Mouse (Mus musculus): ENCODE measurements around the gene Zfp683. TPM values are rescaled to one million over a fixed set of nuclear protein-coding genes. Genes with fewer than 3 reads are reported as not detected.

The Zfp683 gene
- polyA plus RNA-seq, 2 experiments: 0.03 TPM; not detected in 1

DNA sequence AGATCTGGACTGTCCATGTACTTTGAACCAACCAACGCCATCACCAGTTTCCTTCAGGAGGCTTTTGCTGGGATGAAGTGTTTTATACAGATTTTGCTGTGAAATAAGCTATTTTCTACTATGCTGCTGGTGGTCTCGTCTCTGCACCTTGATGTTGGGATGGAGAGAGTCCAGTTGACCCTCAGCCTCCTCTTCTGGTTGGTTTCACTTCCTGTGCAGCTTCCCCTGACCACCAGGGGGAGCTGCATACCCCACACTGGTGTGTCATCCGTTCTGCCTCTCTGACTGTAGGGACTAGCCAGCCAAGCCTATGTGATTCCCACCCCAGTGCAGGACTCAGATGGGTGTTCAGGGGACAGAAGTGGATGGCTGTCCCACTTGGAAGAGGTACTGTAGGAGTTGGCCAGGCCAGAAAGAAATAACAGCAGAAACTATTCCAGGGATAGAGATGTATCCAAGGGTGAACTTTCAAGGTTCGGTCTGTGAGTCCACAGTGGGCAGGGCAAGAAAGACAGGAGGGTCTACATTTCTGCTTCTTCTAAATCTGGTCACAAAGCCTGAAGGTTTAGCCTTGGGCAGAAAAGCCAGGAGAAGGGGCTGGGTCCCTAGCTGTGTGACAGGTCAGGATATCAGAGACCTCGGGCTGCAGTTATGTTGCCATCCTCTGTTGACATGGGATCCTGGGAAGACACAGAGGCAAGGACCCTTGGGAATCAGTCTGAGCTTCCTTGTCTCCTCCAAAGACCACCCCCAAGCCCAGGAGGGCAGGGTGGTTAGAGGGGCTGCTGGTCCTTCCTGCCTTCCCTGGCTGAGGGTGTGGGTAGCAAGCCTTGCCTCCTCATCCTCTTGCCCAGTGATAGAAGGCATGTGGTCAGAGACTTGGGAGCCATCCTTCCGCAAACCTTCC, 39.0 kb downstream of the Zfp683 start:
- Histone ChIP-seq H3K27me3 (ENCODE audit: control insufficient read depth, insufficient read depth, low read length) (no peaks in the 10 kb centered on the region), H3K9me3 (ENCODE audit: control insufficient read depth, low read length) (no peaks in the 10 kb centered on the region), H3K4me2 (ENCODE audit: low read depth) (no peak overlapping the region), H3K36me3 (replicated peaks; ENCODE audit: control insufficient read depth, insufficient read depth, low read depth) (no peaks in the 10 kb centered on the region), H3K4me3 (ENCODE audit: insufficient read depth in 1 of 2, low read depth in 2 of 2, low read length in 2 of 2) (no peak overlapping the region), H3K4me1 (replicated peaks; ENCODE audit: control insufficient read depth in 2 of 2, insufficient read depth in 2 of 2, low read length in 1 of 2) (no peaks in the 10 kb centered on the region), H3K9ac (replicated peaks) (no peak overlapping the region), H3K27ac (no peak overlapping the region)
- 53% methylated on average over 6 of the region's 6 CpGs for WGBS (ENCODE audit: insufficient replicate concordance)
- ATAC-seq (ENCODE audit: insufficient read depth): 0 out of 2 replicates have a peak, but pooled peaks have one; percentile 21
- no peak for DNase-seq (ENCODE audit: low read depth in 3 of 3, low spot score in 3 of 3)
- TF ChIP-seq EP300 (IDR thresholded peaks at IDR 0.05; ENCODE audit: low read depth) (no peak), CTCF (IDR thresholded peaks at IDR 0.05; ENCODE audit: low read depth) (peak; percentile 95)

GRCm38 (mm10) chr4:134094004-134094564, 40.4 kb downstream of the Zfp683 start:
- Histone ChIP-seq H3K27me3 (ENCODE audit: control insufficient read depth, insufficient read depth, low read length) (no peaks in the 10 kb centered on the region), H3K36me3 (replicated peaks; ENCODE audit: control insufficient read depth, insufficient read depth, low read depth) (no peaks in the 10 kb centered on the region), H3K4me1 (replicated peaks; ENCODE audit: control insufficient read depth in 2 of 2, insufficient read depth in 2 of 2, low read length in 1 of 2) (peaks cover 0 to 3% of the 10 kb centered on the region in 2 experiments; a peak in 1 of 4 replicates), H3K9ac (replicated peaks) (no peak overlapping the region), H3K9me3 (ENCODE audit: control insufficient read depth, low read length) (no peaks in the 10 kb centered on the region), H3K27ac (no peak overlapping the region), H3K4me3 (ENCODE audit: insufficient read depth in 1 of 2, low read depth in 2 of 2, low read length in 2 of 2) (peak overlapping the region in 1 of 2 experiments; percentile 25; a peak in 1 of 4 replicates), H3K4me2 (ENCODE audit: low read depth) (no peak overlapping the region)
- 51% methylated on average over 7 of the region's 7 CpGs for WGBS (ENCODE audit: insufficient replicate concordance)
- ATAC-seq (ENCODE audit: insufficient read depth): no peak
- DNase-seq (ENCODE audit: low read depth in 3 of 3, low spot score in 3 of 3): no peak
- TF ChIP-seq CTCF (IDR thresholded peaks at IDR 0.05; ENCODE audit: low read depth) (no peak), EP300 (IDR thresholded peaks at IDR 0.05; ENCODE audit: low read depth) (no peak)

DNA sequence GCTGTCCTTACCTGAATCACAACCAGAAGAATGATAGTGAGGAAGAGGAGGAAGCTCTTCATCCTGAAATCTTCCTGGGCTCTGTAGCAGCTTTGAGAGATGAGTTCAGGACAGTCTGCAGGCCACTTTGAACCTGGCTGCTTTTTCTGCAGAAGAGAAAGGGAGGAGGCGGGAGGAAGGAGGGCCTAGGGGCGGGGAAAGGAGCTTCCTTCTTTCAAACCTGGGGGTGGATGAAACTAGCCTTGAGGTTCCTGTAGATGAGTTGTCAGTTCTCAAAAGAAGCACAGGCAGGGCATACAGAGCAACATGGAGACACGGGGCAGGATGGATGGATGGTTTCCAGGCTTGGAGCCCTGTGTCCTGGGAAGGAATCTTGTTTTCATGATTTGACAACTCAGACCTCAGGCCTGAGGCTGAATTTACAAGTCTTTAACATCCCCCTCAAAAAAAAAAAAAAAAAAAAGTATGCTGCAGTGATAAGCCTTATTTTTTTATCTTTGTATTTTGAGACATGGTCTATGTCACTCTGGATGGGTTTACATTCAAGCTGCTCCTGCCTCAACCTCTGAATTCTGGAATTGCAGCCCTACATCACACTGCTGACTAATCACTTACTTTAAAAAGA, 41.4 kb downstream of the Zfp683 start, which contains the start of gene Cd52:
TSS of gene Cd52 (minus strand) at position 160 of the 625 bp plus-strand sequence.
- Histone ChIP-seq H3K9ac (replicated peaks) (no peak within 1 kb of the TSS), H3K4me1 (replicated peaks; ENCODE audit: control insufficient read depth in 2 of 2, insufficient read depth in 2 of 2, low read length in 1 of 2) (peaks cover 0 to 3% of the 10 kb centered on the region in 2 experiments; a peak in 1 of 4 replicates), H3K4me3 (ENCODE audit: insufficient read depth in 1 of 2, low read depth in 2 of 2, low read length in 2 of 2) (peak within 1 kb of the TSS in 1 of 2 experiments; percentile 25; a peak in 1 of 4 replicates), H3K36me3 (replicated peaks; ENCODE audit: control insufficient read depth, insufficient read depth, low read depth) (no peaks in the 10 kb centered on the region), H3K4me2 (ENCODE audit: low read depth) (no peak within 1 kb of the TSS), H3K9me3 (ENCODE audit: control insufficient read depth, low read length) (no peaks in the 10 kb centered on the region), H3K27me3 (ENCODE audit: control insufficient read depth, insufficient read depth, low read length) (no peaks in the 10 kb centered on the region), H3K27ac (no peak within 1 kb of the TSS)
- no peak for TF ChIP-seq CTCF (IDR thresholded peaks at IDR 0.05; ENCODE audit: low read depth)
- WGBS (ENCODE audit: insufficient replicate concordance): 20% methylated on average over 3 of the region's 3 CpGs
- DNase-seq (ENCODE audit: low read depth in 3 of 3, low spot score in 3 of 3): no peak
- no peak for ATAC-seq (ENCODE audit: insufficient read depth)

DNA sequence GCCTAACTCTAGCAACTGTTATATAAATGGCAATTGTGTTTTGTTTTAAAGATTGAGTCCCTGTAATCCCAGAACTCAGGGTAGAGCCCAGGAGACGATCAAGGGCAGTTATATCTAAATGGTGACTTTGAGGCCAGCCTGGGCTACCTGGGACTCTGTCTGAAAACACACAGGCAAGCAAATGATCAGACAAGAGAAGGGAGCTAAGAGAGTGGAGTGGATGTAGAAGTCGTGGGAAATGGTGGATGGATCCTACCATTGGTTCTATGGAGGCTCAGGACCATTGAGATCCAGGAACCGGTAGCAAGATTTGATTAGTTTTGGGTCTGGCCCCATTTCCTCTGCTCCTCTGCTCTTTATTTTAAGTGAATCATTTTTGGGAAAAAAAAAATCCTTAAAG, 42.5 kb downstream of the Zfp683 start:
- Histone ChIP-seq H3K9ac (replicated peaks) (no peak overlapping the region), H3K27ac (no peak overlapping the region), H3K4me1 (replicated peaks; ENCODE audit: control insufficient read depth in 2 of 2, insufficient read depth in 2 of 2, low read length in 1 of 2) (peaks cover 0 to 3% of the 10 kb centered on the region in 2 experiments; a peak in 1 of 4 replicates), H3K9me3 (ENCODE audit: control insufficient read depth, low read length) (no peaks in the 10 kb centered on the region), H3K36me3 (replicated peaks; ENCODE audit: control insufficient read depth, insufficient read depth, low read depth) (no peaks in the 10 kb centered on the region), H3K4me3 (ENCODE audit: insufficient read depth in 1 of 2, low read depth in 2 of 2, low read length in 2 of 2) (no peak overlapping the region), H3K4me2 (ENCODE audit: low read depth) (no peak overlapping the region), H3K27me3 (ENCODE audit: control insufficient read depth, insufficient read depth, low read length) (no peaks in the 10 kb centered on the region)
- ATAC-seq (ENCODE audit: insufficient read depth) (no peak), DNase-seq (ENCODE audit: low read depth in 3 of 3, low spot score in 3 of 3) (no peak)
- WGBS (ENCODE audit: insufficient replicate concordance): 62% methylated on average over 3 of the region's 3 CpGs
- no peak for TF ChIP-seq EP300 (IDR thresholded peaks at IDR 0.05; ENCODE audit: low read depth)
- no peak for TF ChIP-seq CTCF (IDR thresholded peaks at IDR 0.05; ENCODE audit: low read depth)

Measured in liver, embryonic 14.5 days (tissue).